Mouse (Mus musculus): Measurements from ENCODE around the gene Sirt1. TPM values are rescaled to one million over a fixed set of nuclear protein-coding genes. Genes with fewer than 3 reads are reported as not detected.

Sirt1 gene
- total and polyA plus RNA-seq, 3 experiments, result 11.5 to 24.7 (median 17.4) TPM

- dilution Hi-C loops (cut with MboI; ENCODE audit: extremely low pct_ligation_motif_present, extremely low pct_unique_long_range_greater_than_20kb, low sequenced_read_pairs), result no loop called here
- no peak overlapping the region for H3K27ac ChIP-seq (ENCODE audit: insufficient read depth, low read depth)
- peaks cover 54 to 88% of the 10 kb centered on the region in 2 experiments for H3K36me3 ChIP-seq (replicated peaks in 1 of 2; ENCODE audit: control insufficient read depth in 1 of 2, insufficient read depth in 1 of 2, low read length in 1 of 2)
- TF ChIP-seq EP300 (IDR thresholded peaks at IDR 0.05; ENCODE audit: low read length) (no peak), E2F4 (IDR thresholded peaks at IDR 0.05; ENCODE audit: insufficient replicate concordance, low read depth, low read length) (no peak), NRF1 (IDR thresholded peaks at IDR 0.05; ENCODE audit: low read depth, low read length) (no peak), ZC3H11A (IDR thresholded peaks at IDR 0.05; ENCODE audit: low read depth, low read length) (no peak), RAD21 (IDR thresholded peaks at IDR 0.05; ENCODE audit: low read depth, low read length) (no peak), IRF4 (IDR thresholded peaks at IDR 0.05; ENCODE audit: low read depth, low read length) (no peak), GABPA (IDR thresholded peaks at IDR 0.05; ENCODE audit: insufficient replicate concordance, low read depth, low read length) (no peak), SMC3 (IDR thresholded peaks at IDR 0.05; ENCODE audit: low read depth, low read length) (no peak), USF2 (conservative IDR thresholded peaks at IDR 0.05; ENCODE audit: low read depth, low read length) (no peak), MEF2A (IDR thresholded peaks at IDR 0.05; ENCODE audit: borderline replicate concordance, low read depth, low read length) (no peak), TCF12 (IDR thresholded peaks at IDR 0.05; ENCODE audit: low read depth, low read length) (no peak), JUND (conservative IDR thresholded peaks at IDR 0.05; ENCODE audit: low read depth, low read length) (no peak), SIN3A (IDR thresholded peaks at IDR 0.05; ENCODE audit: low read length) (no peak), NELFE (IDR thresholded peaks at IDR 0.05; ENCODE audit: low read depth, low read length) (no peak), MYC (IDR thresholded peaks at IDR 0.05; ENCODE audit: low read depth, low read length) (no peak), MXI1 (IDR thresholded peaks at IDR 0.05; ENCODE audit: low read depth, low read length) (no peak)
- in situ Hi-C loops (cut with MboI; ENCODE audit: low pct_ligation_motif_present, low pct_unique_long_range_greater_than_20kb, low sequenced_read_pairs), result no loop called here
- H3K4me3 ChIP-seq (replicated peaks in 1 of 3; ENCODE audit: low read depth in 2 of 3, low read length in 2 of 3, poor library complexity in 1 of 3), result no peak overlapping the region
- no peaks in the 10 kb centered on the region for H3K9me3 ChIP-seq (replicated peaks; ENCODE audit: low read length)
- H3K79me2 ChIP-seq (replicated peaks; ENCODE audit: control insufficient read depth, extremely low read depth, insufficient read depth, poor library complexity, severe bottlenecking), result no peaks in the 10 kb centered on the region; the same call in 1 of the 2 replicates
- no peaks in the 10 kb centered on the region for H3K27me3 ChIP-seq (replicated peaks)
- H3K4me1 ChIP-seq (ENCODE audit: control insufficient read depth in 1 of 2, insufficient read depth in 2 of 2), result no peaks in the 10 kb centered on the region
- no peak overlapping the region for H3K4me2 ChIP-seq (ENCODE audit: insufficient read depth, low read depth, poor library complexity, severe bottlenecking)
- no peak for DNase-seq (ENCODE audit: extremely low read depth)
- H3K9ac ChIP-seq (ENCODE audit: insufficient read depth, low read depth), result no peak overlapping the region
These were observed 101.7 kb downstream of the Sirt1 start for GRCm38 (mm10) chr10:63279851-63280250.

GRCm38 (mm10) chr10:63277010-63277409 is 104.5 kb downstream of the Sirt1 start:
- in situ Hi-C loops (cut with MboI; ENCODE audit: low pct_ligation_motif_present, low pct_unique_long_range_greater_than_20kb, low sequenced_read_pairs) (no loop called here), dilution Hi-C loops (cut with MboI; ENCODE audit: extremely low pct_ligation_motif_present, extremely low pct_unique_long_range_greater_than_20kb, low sequenced_read_pairs) (no loop called here)
- no peaks in the 10 kb centered on the region; the same call in 1 of the 2 replicates for H3K79me2 ChIP-seq (replicated peaks; ENCODE audit: control insufficient read depth, extremely low read depth, insufficient read depth, poor library complexity, severe bottlenecking)
- TF ChIP-seq USF2 (conservative IDR thresholded peaks at IDR 0.05; ENCODE audit: low read depth, low read length) (no peak), MEF2A (IDR thresholded peaks at IDR 0.05; ENCODE audit: borderline replicate concordance, low read depth, low read length) (no peak)
- no peaks in the 10 kb centered on the region for H3K27me3 ChIP-seq (replicated peaks)
- no peak overlapping the region for H3K4me3 ChIP-seq (replicated peaks in 1 of 3; ENCODE audit: low read depth in 2 of 3, low read length in 2 of 3, poor library complexity in 1 of 3)
- DNase-seq (ENCODE audit: extremely low read depth), result no peak
- H3K27ac ChIP-seq (ENCODE audit: insufficient read depth, low read depth), result no peak overlapping the region
- H3K9ac ChIP-seq (ENCODE audit: insufficient read depth, low read depth), result no peak overlapping the region
- no peaks in the 10 kb centered on the region for H3K9me3 ChIP-seq (replicated peaks; ENCODE audit: low read length)
- H3K4me2 ChIP-seq (ENCODE audit: insufficient read depth, low read depth, poor library complexity, severe bottlenecking), result no peak overlapping the region
- H3K4me1 ChIP-seq (ENCODE audit: control insufficient read depth in 1 of 2, insufficient read depth in 2 of 2), result peaks cover 0 to 9% of the 10 kb centered on the region in 2 experiments; a peak in 2 of 4 replicates
- H3K36me3 ChIP-seq (replicated peaks in 1 of 2; ENCODE audit: control insufficient read depth in 1 of 2, insufficient read depth in 1 of 2, low read length in 1 of 2), result peaks cover 45 to 87% of the 10 kb centered on the region in 2 experiments

Measured in CH12.LX (cell line).